Mouse (Mus musculus) cerebellum, adult 2 months (tissue): ENCODE measurements around the gene Hspg2. TPM values are rescaled to one million over a fixed set of nuclear protein-coding genes. Genes with fewer than 3 reads are reported as not detected.

Experiments used
- DNase-seq, 2 experiments: peaks; one replicate each; pipeline ENCODE4 v3.0.0; 2021
- H3K27ac ChIP-seq: fragments of 200-500 bp; 2 replicates; pipeline ENCODE4 v1.5.1; 2012; ENCODE audit warnings: low read length, control low read depth, inconsistent platforms; ENCODE audit not compliant: insufficient read depth
- H3K27me3 ChIP-seq: fragments of 200-500 bp; 2 replicates; pipeline ENCODE4 v1.6.1; 2012; ENCODE audit warnings: inconsistent platforms, mild to moderate bottlenecking, low read length, moderate library complexity; ENCODE audit not compliant: control insufficient read depth, insufficient read depth
- H3K4me1 ChIP-seq: fragments of 200-500 bp; 2 replicates; pipeline ENCODE4 v1.6.1; 2011; ENCODE audit warnings: low read length; ENCODE audit not compliant: control insufficient read depth, insufficient read depth
- H3K4me3 ChIP-seq: fragments of 200-500 bp; replicated peaks from 2 replicates; pipeline ENCODE3; 2011; ENCODE audit warnings: mild to moderate bottlenecking, low read depth, low read length, control low read depth; ENCODE audit not compliant: insufficient read depth
- CTCF ChIP-seq: fragments of 200-500 bp; IDR thresholded peaks from 2 replicates; pipeline ENCODE4 v1.5.1; 2011; ENCODE audit warnings: low read depth, mild to moderate bottlenecking, control low read depth, low read length, moderate library complexity, borderline replicate concordance; ENCODE audit not compliant: insufficient read depth
- POLR2A ChIP-seq: fragments of 200-500 bp; IDR thresholded peaks from 2 replicates; pipeline ENCODE4 v1.6.1; 2011; ENCODE audit warnings: low read length, control low read depth, borderline replicate concordance; ENCODE audit not compliant: insufficient read depth
- WGBS: fragments of 180-500 bp; shearing (Covaris S2); methylation state at CpG from one replicate; pipeline ENCODE4 v1.1.7; 2018; 5-methylcytosine and 5-hydroxymethylcytosine counted together
- polyA plus RNA-seq: library from polyadenylated mRNA; depleted of rRNA; stranded (reverse); fragments of >200 nt; gene quantifications from 2 replicates; pipeline ENCODE4 v1.2.3, GENCODE M21; 2012

The Hspg2 gene
- polyA plus RNA-seq, 1 experiment = 2.8 TPM

DNA sequence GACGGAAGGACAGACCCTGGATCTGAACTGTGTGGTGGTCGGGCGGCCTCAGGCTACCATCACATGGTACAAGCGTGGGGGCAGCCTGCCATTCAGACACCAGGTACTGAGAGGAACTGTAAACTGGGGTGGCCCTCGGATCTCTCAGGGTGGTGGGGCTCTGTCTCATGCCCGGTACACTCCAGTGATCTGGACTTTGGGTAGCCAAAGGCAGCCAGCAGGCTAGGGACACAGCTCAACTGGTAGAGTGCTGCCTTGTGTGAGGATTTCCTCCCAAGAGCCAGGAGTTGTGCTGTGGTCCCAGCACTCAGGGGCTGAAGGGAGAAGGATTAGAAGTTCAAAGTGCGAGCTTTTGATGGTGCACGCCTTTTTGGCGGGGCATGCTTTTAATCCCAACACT lies 77.0 kb downstream of the Hspg2 start:
- Histone ChIP-seq H3K4me3 (no peak overlapping the region), H3K27ac (no peak overlapping the region), H3K27me3 (no peaks in the 10 kb centered on the region), H3K4me1 (0 out of 2 replicates have a peak, but pooled peaks cover under 1% of the 10 kb centered on the region)
- no peak for DNase-seq
- TF ChIP-seq CTCF (no peak), POLR2A (no peak)
- 99% methylated on average over 9 of the region's 9 CpGs for WGBS

DNA sequence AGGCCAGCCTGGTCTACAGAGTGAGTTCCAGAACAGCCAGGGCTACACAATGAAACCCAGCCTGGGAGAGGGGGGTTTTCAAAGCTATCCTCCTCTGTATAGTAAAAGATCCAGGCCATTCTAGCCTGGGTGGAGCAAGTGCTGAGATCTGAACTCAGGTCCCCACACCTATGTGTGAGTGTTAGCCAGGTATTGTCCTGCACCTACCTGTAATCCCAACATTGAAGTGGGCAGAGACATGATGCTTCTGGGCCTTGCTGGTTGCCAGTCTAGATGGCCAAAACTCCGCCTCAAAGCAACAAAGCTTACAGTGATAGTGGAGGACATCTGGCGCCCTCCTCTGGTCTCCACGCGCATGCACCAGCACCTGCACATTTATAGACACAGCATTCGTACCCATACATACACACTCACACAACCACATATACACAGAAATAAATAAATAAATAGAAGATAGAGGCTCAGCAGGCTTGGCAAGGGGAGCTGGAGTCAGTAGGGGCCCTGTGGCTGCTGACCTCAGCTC lies 77.5 kb downstream of the Hspg2 start:
- TF ChIP-seq CTCF (peak; percentile 81), POLR2A (no peak)

DNA sequence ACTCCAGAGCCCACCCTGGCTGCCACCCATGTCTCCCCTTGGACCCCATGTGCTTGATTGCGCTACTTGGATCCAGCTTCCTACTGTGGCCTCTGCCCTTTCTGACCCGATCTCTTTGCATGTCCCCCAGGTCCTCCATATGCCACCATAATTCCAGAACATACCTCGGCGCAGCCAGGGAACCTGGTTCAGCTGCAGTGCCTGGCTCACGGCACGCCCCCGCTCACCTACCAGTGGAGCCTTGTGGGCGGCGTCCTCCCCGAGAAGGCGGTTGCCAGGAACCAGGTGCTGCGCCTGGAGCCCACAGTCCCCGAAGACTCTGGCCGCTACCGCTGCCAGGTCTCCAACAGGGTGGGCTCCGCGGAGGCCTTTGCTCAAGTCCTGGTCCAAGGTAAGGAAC lies 84.9 kb downstream of the Hspg2 start:
- H3K27ac ChIP-seq = no peak overlapping the region
- H3K27me3 ChIP-seq = no peaks in the 10 kb centered on the region
- H3K4me1 ChIP-seq = peaks cover 25% of the 10 kb centered on the region
- WGBS = 38% methylated on average over 17 of the region's 17 CpGs
- peak; percentile 72 to 73 for DNase-seq
- no peak overlapping the region for H3K4me3 ChIP-seq
- TF ChIP-seq POLR2A (no peak), CTCF (no peak)

More for the DNA sequence above, 77.5 kb downstream of the Hspg2 start:
- no peak overlapping the region for H3K4me3 ChIP-seq
- DNase-seq = peak; percentile 32 to 49
- H3K27ac ChIP-seq = no peak overlapping the region
- WGBS = 82% methylated on average over 5 of the region's 5 CpGs
- no peaks in the 10 kb centered on the region for H3K27me3 ChIP-seq
- 0 out of 2 replicates have a peak, but pooled peaks cover 5% of the 10 kb centered on the region for H3K4me1 ChIP-seq

DNA sequence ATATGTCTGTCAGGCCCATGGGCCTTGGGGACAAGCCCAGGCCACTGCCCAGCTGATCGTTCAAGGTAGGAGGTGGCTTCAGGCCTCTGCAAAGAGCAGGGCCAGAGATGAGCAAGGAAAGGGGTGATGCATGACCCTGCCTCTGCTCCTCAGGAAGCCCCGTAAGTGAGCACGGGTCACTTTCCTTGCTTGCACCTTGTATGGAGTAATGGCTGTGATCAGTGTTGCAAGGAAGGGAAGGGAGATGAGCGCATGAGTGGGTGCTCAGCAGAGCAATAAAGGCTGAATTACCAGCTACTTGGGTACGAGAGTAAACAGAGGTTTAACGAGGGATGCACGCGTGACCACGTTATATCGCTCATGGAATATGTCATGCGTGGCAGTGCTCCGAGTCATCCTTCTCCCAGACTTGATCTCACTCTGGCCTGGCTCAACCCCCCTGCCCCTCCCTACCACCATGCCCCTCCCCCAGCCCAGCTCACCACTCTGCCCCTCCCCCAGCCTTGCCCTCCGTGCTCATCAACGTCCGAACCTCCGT lies 88.2 kb downstream of the Hspg2 start:
- TF ChIP-seq CTCF (no peak), POLR2A (no peak)
- H3K27me3 ChIP-seq = no peaks in the 10 kb centered on the region
- H3K4me1 ChIP-seq = peaks cover 19% of the 10 kb centered on the region
- H3K27ac ChIP-seq = no peak overlapping the region
- H3K4me3 ChIP-seq = no peak overlapping the region
- no peak for DNase-seq
- 81% methylated on average over 16 of the region's 16 CpGs for WGBS

DNA sequence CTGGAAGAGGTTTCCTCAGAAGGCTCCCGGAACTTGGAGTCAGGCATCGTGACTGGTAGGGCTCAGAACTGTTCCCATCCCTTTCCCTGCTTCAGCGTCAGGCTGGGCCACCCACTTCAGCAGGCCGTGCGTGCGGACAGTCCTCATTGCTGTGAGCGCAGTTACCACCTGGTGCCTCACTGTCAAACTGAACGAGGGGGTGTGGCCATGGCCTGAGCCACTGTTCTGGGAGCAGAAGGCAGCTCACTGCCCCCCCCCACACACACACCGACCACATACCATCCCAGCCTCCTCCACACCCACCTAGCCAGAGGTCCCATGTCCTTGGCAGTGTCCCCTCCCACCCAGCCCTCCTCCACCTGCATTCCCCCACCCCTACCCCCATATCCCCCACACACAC lies 101.3 kb downstream of the Hspg2 start:
- DNase-seq = no peak
- no peaks in the 10 kb centered on the region for H3K4me1 ChIP-seq
- 70% methylated on average over 9 of the region's 9 CpGs for WGBS
- no peak for TF ChIP-seq CTCF
- no peak for TF ChIP-seq POLR2A
- H3K4me3 ChIP-seq = no peak overlapping the region
- no peaks in the 10 kb centered on the region for H3K27me3 ChIP-seq
- no peak overlapping the region for H3K27ac ChIP-seq

DNA sequence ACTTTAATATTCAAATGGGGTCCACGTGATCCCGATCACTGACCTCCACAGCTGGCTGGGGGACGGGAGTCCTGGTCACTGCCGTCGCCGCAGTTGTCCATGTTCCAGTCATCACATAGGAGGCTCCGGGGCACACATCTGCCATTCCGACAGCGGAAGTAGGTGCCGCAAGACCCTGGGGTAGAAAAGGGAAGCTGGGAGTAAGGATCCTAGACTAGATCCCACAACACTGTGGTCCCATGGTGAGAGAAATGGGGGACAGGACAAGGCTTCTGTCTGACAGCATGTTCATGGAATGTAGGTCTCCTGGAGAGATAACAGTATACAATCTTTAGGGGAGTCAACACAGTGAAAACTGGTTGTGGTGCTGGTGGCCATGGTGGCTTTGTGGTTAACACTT lies 105.9 kb downstream of the Hspg2 start, which contains the start of gene Ldlrad2:
Gene Ldlrad2, minus strand, starts transcription at position 101 of the 400 bp plus-strand sequence.
- WGBS = 85% methylated on average over 10 of the region's 10 CpGs
- no peak for DNase-seq
- Histone ChIP-seq H3K4me1 (no peaks in the 10 kb centered on the region), H3K4me3 (no peak within 1 kb of the TSS), H3K27me3 (no peaks in the 10 kb centered on the region), H3K27ac (no peak within 1 kb of the TSS)
- TF ChIP-seq POLR2A = no peak
- no peak for TF ChIP-seq CTCF

DNA sequence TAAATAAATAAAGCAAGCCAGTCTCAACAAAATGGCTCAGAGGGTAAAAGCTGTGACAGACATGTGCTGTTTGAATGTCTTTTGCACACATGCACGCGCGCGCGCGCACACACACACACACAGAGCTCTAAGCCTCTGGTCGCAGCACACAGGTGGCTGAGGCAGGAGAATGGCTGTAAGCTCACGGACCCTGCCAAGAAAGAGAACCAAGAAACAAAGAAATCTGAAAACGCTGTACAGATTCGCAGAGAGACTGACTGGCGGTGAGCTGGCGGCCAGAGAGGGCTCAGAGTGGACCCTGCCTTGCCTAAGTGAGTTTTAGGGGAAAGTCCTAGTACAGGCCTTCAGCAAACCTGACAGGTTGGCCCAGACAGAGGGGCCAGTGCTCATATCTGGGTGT lies 108.9 kb downstream of the Hspg2 start:
- 96% methylated on average over 12 of the region's 12 CpGs for WGBS
- no peak for TF ChIP-seq POLR2A
- no peak for TF ChIP-seq CTCF
- Histone ChIP-seq H3K4me1 (no peaks in the 10 kb centered on the region), H3K4me3 (no peak overlapping the region), H3K27me3 (no peaks in the 10 kb centered on the region), H3K27ac (no peak overlapping the region)
- DNase-seq = no peak

DNA sequence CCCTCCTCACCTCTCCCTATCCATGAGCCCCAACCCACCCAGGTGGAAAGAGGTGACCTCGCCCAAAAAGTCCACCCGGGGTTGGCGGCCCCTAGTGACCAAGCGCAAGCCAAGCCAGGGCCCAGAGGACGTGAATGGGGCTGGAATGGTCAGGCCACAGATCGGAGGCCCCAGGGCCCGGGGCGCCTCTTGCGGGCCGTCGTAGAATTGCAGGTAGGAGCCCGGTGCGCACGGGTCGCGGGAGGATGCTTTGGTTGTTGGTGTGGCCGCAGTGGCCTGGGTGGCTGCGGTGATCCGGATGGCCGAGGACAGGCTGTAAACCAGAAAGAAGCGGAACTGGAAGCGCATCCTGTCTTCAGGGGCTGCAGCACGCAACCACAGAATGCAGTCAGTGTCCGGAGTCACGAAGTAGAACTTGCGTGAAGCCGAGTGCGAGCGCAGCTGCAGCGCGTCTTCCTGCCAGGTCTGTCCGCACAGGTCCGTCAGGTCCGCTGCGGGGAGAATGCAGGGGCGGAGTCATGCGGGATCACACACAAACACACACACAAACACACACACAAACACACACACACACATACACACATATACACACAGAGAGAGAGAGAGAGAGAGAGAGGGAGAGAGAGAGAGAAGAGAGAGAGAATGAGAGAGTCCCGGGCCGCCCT lies 109.7 kb downstream of the Hspg2 start:
- peak; percentile 80 to 86 for DNase-seq
- Histone ChIP-seq H3K4me1 (no peaks in the 10 kb centered on the region), H3K27me3 (no peaks in the 10 kb centered on the region), H3K27ac (no peak overlapping the region), H3K4me3 (peak overlapping the region; percentile 53)
- WGBS = 4% methylated on average over 39 of the region's 39 CpGs
- peak; percentile 71 for TF ChIP-seq CTCF
- peak; percentile 18; the same call in 1 of the 2 replicates for TF ChIP-seq POLR2A
